Mouse (Mus musculus) G1E (cell line): ENCODE data around the gene Trim72.

Experiments used
- CTCF ChIP-seq: IDR thresholded peaks from 2 replicates; pipeline ENCODE4 v1.5.1; 2012; ENCODE audit warnings: low read depth, low read length, inconsistent platforms, mixed read lengths
- GATA1 ChIP-seq: IDR thresholded peaks from 2 replicates; pipeline ENCODE4 v1.6.1; 2012; ENCODE audit warnings: borderline replicate concordance, low read length, inconsistent platforms, mixed read lengths
- POLR2AphosphoS5 ChIP-seq: IDR thresholded peaks from 2 replicates; pipeline ENCODE4 v1.6.1; 2012; ENCODE audit warnings: low read depth, low read length, inconsistent platforms; ENCODE audit not compliant: insufficient replicate concordance

DNA sequence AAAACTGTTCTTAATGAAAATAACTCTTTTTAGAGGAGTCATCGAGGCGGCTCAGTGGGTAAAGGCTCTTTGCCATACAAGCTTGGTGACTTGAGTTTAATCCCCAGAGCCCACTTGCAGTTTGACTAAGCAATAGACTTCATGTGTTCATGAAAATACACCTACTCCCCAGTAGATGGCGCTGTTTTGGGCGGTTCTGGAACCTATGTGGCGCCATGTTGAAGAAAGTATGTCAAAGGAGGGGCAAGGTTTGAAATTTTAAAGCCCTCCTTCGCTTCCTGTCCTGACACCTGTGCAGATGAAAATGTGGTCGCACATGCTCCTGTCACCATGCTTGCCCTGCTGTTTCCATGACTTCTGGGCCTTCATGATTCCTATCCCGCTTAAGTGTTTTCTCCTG, 19.2 kb downstream of the Trim72 start:
- TF ChIP-seq CTCF (peak; percentile 75), GATA1 (no peak), POLR2AphosphoS5 (no peak)
